Mouse (Mus musculus) thymus, postnatal 0 days (tissue): ENCODE data around the gene Ftsj3. TPM values are rescaled to one million over a fixed set of nuclear protein-coding genes. Genes with fewer than 3 reads are reported as not detected.
A peak's percentile ranks its signal among the peaks of the same experiment; 100 is the strongest.

Experiments used
- DNase-seq: peaks from one replicate; pipeline ENCODE4 v3.0.0-alpha.2; 2015; ENCODE audit warnings: low spot score
- polyA plus RNA-seq: library from polyadenylated mRNA; unstranded; fragments of >200 nt; fragmentation: Nextera tagmentation; extraction: Ambion mirVana; gene quantifications from 2 replicates; pipeline ENCODE4 v1.2.1, GENCODE M21; 2015

The Ftsj3 gene
- polyA plus RNA-seq: 58.3 and 60.5 TPM in 2 replicates

DNA sequence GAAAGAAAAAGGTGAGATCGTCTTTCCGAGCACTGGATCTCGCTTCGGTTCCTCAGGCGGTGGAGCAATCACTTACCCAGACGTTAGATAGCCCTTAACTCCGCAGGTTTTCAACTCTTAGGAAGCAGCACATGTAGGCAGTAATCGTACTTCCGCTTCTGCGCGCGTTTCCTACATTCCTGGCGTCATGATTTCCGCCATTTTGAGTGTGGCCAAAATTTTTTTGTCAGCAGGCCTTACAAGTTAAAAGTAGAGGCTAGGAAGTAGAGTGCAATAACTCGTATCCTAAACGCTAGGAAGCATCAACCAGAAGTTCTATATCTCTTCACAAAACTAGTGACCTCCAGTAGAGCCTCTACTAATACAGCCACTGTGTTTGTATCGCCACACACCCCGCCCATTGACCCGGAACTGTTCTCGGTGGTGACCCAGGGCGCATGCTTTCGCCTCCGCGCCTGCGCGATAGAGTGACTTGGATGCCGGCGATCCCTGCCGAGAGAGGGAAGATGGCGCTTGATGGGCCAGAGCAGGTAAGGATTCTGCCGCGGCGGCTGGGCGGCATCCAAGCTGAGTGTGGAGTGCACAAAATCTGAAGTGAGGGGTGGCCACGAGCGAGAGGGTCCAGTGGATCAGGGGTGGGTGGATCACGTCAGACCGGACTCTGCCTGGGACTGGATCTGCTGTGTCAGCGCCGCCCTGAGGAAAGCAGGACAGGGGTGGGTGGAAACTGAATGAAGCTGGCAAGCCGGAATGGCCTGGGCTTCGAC, at the start of gene Ftsj3, which contains the start of gene Psmc5:
TSS of gene Ftsj3 (minus strand) at position 395 of the 767 bp plus-strand sequence.
TSS of gene Psmc5 (plus strand) at position 470 of the 767 bp plus-strand sequence.
- DNase-seq: peak; percentile 97

DNA sequence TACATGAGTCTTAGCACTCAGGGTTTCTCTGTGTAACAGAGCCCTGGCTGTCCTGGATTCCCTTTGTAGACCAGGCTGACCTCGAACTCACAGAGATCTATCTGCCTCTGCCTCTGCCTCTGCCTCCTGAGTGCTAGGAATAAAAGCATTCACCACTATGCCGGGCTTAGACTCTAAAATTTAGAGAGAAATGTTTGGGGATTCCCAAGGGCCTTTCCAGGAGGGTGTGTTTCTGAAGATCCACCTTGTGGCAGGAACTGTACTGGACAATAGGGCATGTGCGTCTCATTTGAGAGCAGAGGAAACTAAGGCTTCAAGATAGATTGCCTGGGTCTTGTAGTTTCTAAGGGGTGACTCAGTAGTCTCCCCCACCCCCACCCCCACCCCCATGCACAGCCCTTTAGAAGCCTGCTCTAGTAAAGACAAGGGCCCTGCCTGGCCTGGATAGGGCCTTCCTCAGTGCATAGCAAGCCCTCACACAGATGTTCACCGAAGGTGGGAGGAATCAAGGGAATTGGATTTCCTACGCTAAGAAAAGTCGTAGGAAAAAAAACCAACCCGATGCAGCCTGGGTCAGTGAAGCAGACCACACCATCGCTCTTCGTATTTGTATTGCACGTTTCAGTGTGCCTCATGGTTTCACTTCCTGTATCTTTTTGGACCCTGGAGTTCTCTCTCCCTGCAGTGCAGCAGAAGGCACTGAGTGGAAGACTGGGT, 49.6 kb upstream of the Ftsj3 start:
- no peak for DNase-seq

DNA sequence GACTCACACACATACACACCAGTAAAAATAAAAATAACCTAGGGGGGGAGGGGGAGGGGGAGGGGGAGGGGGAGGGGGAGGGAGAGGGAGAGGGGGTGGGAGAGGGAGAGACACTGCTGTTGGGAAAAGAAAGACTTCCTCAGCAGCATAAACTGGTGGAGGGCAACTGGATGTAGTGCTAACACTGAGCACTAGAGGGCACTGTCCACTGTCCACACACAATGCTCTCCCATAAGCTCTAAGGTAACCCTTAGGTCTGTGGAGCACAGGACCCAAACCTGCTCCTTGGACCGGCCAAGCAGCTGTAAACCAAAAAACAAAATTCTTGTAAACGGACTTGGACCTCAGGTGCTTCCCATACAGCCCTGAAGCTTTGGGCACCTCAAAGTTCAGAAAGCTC, 46.8 kb upstream of the Ftsj3 start:
- peak; percentile 80 for DNase-seq

DNA sequence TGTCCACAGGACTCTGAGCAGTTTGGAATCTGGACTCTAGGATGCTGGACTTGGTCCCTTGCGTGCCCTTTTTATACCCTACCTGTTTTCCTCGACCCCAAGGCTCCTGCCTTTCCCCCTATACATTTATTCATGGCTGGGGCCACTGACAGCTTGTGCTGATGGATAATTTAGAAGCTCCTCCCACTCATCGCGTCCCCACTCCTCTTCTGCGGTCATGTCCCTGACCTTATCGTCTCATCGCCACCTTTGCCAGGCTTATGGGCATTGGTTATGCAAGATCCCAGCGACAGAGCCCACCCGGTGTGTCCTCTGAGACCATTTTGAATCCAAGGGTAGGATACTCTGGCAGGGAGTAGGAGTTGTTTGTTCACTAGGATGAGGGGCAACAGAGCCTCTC, 45.9 kb upstream of the Ftsj3 start, which contains the start of gene Gh:
TSS of gene Gh (minus strand) at position 101 of the 400 bp plus-strand sequence.
- DNase-seq: no peak

DNA sequence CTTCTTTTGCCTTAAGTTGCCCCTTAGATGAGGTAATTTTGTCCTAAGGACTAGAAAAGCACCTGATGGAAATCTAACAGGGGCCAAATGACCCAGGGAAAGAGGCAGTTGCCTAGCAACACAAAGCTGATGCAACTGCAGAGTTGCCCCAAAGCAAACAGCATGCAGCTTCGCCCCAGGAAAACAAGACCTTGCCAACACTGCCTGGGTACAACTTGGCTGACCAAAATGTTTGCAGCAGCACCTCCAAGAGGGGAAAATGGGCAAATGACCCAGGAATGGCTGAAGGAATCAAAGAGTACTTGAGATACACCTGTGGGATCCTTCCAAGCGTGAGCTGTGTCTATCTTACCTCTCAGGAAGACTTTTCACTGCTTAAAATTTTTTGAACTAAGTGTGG, 36.0 kb upstream of the Ftsj3 start:
- DNase-seq: no peak

- DNase-seq: no peak
These were observed 34.5 kb upstream of the Ftsj3 start for GRCm38 (mm10) chr11:106290376-106290775.

DNA sequence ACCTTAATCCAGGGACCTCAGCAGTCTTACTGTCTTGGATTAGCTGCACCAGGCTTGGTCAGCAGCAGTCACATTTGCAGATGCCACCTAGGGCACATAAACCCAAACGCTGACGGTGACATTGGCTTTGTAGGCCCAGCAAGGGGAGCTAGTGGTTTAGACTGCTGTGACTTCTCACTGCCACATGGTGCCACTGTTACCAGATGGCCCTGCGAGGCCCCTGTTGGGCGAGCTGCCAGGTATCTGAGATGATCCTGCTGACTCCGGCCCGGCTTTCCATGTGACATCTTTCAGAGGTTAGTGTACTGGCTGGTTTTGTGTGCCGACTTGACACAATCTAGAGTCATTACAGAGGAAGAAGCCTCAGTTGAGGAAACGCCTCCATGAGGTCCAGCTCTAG, 33.5 kb upstream of the Ftsj3 start:
- peak; percentile 37 for DNase-seq

DNA sequence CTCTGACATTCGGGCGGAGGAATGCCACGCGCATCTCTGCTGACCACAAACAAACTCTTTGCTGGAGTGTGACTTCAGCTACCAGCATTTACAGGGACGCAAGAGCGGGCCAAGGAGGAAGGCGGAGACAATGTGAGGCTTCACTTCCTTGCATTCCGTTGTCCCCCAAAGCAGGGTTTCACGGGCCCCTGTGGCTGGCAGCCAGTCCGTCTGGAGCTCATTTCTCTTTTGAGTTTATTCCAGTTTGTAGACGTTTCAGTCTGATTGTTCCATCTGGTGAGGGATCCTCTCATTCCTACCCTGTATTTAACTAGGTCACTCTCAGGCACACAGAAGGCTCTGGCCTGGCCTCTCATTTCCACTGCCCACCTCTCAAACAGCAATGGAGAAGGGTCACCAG, 31.1 kb upstream of the Ftsj3 start:
- no peak for DNase-seq

DNA sequence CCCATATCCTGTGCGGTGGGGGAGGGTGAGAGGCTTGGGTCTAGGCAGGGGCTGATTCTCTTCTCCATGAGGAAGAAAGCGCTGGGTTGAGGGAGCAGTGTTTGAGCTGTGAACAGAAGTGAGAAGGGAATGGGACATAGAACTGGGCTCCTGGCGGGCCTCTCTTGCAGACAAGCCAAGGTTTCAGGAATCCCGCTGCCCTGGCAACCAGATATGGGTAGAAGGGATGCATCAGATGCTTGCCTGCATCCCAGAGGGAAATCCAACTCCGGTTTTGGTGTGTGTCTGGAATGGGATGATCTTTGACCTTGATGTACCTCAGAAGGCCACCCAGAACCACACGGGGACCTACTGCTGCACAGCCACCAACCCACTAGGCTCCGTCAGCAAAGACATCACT, 30.3 kb upstream of the Ftsj3 start:
- DNase-seq: no peak

- DNase-seq: no peak
These were observed 28.2 kb upstream of the Ftsj3 start for GRCm38 (mm10) chr11:106284126-106284525.

DNA sequence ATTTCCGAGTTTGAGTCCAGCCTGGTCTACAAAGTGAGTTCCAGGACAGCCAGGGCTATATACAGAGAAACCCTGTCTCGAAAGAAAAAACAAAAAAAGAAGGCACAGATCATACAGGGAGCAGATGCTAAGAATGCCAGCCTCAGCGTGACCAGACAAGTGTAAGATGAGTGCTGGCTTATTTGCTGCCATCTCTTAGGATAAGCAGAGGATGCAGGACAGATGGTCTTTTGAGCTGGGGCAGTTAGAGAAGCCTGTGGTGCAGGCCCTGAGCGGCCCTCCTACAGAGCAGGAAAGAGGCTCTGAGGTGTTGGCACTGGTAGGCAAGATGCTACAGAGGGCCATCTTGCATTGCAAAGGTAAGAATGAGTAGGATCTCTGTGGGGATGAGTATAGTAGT, 27.5 kb upstream of the Ftsj3 start:
- no peak for DNase-seq

DNA sequence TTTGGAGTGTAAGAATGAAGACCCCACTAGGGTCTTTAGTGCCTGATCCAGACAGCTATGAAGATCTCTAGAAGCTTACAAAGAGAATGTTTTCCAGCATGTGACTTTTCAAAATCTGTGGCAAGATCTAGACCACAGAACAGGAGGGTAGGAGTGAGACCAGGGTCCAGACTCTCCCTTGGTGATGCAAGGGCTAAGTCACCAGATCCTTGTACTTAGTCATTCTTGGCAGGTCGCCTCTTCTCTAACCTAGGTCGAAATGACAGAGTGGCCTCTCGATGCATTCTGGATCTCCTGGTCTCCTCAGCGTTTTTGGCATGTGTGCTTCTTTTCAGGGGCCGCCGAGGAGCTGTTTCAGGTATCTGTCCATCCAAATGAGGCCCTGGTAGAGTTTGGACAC, 26.6 kb upstream of the Ftsj3 start:
- DNase-seq: no peak

- DNase-seq: peak; percentile 98
These were observed 20.6 kb upstream of the Ftsj3 start, which contains the start of gene Tcam1 for GRCm38 (mm10) chr11:106276454-106276853. Gene Tcam1, plus strand, starts transcription at chr11:106276672.

- DNase-seq: no peak
These were observed 19.1 kb upstream of the Ftsj3 start for GRCm38 (mm10) chr11:106274971-106275411.

DNA sequence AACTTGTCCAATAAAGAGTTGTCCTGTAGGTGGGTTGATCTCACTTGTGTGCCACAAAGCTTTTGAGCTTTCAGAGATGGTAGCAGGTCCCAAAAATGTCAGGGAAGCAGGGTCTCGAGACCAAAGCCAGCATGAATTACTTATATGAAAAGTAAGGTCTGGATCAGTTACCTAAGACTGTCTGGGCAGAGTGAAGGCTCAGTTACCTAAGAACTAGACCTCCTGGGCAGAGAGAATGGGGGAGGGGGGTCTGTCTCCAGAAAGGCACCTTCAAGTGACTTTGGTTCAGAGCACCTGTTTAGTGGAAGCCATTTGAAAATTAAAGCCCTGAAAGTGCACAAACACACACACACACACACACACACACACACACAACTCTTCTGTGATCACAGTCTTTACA, 18.5 kb upstream of the Ftsj3 start:
- DNase-seq: no peak

DNA sequence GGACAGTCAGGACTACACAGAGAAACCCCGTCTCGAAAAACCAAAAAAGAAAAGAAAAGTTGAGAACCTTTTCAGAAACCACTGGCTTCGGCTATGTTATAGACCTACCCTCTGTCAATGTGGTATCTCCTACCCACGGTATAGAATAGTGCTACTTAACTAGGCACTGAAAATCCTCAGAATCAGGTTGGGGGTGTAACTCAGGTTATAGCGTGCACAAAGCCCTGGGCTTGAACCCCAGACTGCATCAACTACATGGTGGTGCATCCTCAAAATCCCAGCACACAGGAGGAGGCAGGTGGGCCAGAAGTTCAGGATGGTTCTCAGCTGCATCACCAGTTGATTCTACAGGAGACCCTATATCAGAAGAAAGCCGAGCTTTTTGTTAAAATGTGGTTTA, 17.9 kb upstream of the Ftsj3 start:
- DNase-seq: no peak

DNA sequence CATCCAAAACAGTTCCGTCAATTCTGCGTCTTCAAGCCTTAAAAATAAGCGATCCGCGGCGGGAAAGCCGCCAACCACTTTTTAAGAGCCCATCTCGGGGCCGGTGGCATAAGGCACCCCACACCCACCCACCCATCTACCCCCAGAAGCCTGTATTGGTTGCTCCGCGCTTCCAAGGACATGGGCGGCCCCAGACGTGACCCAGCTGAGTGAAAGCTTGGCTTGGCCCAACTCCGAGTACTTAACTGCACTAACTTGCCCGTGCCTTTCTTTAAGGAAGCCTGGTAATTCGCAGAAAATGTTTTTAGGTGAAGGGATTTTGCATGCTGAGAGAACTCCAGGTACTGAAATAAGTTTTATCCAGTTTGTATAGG, 17.4 kb upstream of the Ftsj3 start:
- no peak for DNase-seq

GRCm38 (mm10) chr11:106272644-106273310, 16.9 kb upstream of the Ftsj3 start, which contains the start of gene Smarcd2:
Gene Smarcd2, minus strand, starts transcription at chr11:106272972.
- peak; percentile 99 for DNase-seq

- DNase-seq: no peak
These were observed 16.1 kb upstream of the Ftsj3 start for GRCm38 (mm10) chr11:106271794-106272643.

- DNase-seq: no peak
These were observed 15.4 kb upstream of the Ftsj3 start for GRCm38 (mm10) chr11:106271131-106271793.
